Mouse (Mus musculus) right cerebral cortex, postnatal 36 days (tissue): Measurements from ENCODE around the gene Pigk.
A peak's percentile ranks its signal among the peaks of the same experiment; 100 is the strongest.

Experiments
- DNase-seq, 2 experiments: peaks; one replicate each; pipeline ENCODE4 v3.0.0; 2022; ENCODE audit warnings: low spot score in 2 of 2, mixed read lengths in 1 of 2

Gene Pigk

DNA sequence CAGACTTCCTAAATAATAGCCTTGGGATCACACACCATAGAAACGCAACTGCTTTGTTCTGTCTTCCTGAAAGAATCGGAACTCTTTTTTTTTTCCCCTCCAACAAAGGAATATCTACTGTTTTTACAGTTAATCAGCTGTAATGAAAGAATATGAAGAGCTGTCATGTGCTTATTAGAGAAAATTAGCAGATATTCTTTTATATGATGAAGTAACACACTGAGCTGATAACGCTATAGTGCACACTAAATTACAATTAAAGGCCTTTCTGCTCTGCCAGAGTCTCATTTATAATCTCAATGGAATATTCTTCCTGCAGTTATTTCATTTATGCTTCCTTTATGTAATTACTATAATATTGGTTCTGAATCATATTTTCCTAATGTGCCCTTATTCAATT is 128.7 kb downstream of the Pigk start:
- DNase-seq: no peak

DNA sequence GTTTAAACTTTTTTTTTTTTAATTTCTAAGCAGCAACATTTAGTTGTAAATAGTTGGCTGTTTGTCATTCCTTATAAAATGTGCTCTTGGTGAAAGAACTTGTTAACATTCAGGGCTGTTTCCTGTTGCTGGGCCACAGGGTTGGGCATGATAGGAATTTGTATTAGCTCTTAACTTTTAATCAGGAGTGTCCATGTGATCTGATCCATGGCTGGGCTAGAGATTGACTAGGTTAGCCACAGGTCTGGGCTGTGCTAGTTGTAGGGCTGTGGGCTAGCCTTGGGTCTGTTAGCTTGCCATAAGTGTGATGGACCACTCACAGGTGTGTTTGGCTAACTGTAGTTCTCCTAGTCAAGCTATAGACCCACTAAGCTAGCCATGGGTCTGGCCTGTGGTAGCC is 130.0 kb downstream of the Pigk start:
- no peak for DNase-seq

DNA sequence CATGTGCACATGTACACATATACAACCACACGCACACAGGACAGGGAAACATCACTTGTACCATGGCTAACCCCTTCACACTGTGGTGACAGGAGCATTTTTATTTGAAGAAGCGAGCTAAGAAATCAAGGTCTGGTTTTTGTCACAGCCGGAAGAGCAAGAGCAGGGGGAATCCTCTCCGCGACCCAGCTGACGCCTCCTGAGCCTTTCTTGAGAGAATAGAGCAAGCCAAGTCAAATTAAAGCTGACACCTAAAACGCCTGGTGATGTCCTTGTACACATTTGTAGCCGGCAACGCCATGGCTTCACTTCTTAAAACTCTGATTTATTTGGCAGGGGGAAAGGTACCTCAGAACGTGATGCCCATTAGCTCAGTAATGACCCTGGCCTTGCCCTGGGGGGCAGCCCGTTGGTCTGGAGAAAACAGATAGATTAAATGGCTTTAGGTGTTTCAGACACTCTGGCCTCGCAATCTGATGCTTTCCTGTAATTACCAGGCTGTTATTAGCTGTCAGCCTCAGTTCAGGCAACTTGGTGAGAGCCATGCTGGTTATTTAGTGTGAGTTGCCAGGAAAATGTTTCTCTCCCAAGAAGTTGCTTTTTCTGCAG is 141.2 kb downstream of the Pigk start:
- DNase-seq: no peak

DNA sequence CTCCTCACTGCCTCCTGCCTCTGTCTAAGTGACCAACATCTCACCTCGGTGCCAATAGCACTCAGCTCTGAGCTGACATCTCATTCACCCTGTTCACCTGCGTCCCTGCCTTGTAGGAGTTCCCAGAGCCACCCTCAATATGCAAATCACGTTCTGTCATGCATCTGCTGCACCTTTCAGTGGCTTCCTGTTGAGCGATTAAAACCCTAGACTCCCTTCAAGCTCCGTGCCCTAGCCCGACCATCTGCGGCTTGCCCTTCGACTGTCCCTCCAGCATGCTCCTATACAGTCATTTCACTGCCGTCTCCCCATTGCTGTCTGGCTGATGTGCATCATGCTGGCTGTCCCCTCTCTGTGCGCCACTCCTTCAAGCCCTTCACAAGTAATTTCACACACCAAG is 142.2 kb downstream of the Pigk start:
- DNase-seq: no peak

DNA sequence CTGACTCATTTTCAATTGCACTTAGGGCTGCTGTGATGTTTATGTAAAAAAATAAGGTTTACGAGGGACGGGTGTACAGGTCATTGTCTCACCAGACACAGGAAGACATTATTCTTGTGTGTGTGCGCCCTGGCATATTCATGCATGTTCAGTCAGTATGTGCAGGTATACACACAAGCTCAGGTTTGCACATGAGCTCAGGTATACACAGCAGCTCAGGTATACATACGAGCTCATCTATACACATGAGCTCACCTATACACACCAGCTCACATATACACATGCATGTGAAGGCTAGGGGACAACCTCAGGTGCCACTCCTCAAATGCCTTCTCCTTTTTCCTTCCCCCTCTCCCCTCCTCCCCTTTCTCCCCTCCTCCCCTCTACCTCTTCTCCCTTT is 147.6 kb downstream of the Pigk start:
- no peak for DNase-seq

DNA sequence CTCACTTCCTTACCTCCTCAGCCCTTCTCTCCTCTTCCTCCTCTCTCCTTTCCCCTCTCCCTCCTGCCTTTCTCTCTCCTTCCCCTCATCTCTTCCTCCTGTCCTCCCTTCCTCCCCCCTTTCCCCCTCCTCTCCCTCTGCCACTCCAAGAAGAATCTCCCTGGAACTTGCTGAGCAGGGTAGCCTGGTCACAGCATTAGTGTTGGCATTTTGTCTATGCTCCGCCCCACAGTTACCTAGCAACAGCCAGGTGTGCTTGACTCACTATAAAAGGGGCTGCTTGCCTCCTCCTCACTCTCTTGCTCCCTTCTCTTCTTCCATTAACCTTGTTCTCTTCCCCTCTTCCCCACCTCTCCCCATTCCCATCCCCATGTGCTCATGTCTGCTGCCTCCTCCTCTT is 148.1 kb downstream of the Pigk start:
- no peak for DNase-seq

DNA sequence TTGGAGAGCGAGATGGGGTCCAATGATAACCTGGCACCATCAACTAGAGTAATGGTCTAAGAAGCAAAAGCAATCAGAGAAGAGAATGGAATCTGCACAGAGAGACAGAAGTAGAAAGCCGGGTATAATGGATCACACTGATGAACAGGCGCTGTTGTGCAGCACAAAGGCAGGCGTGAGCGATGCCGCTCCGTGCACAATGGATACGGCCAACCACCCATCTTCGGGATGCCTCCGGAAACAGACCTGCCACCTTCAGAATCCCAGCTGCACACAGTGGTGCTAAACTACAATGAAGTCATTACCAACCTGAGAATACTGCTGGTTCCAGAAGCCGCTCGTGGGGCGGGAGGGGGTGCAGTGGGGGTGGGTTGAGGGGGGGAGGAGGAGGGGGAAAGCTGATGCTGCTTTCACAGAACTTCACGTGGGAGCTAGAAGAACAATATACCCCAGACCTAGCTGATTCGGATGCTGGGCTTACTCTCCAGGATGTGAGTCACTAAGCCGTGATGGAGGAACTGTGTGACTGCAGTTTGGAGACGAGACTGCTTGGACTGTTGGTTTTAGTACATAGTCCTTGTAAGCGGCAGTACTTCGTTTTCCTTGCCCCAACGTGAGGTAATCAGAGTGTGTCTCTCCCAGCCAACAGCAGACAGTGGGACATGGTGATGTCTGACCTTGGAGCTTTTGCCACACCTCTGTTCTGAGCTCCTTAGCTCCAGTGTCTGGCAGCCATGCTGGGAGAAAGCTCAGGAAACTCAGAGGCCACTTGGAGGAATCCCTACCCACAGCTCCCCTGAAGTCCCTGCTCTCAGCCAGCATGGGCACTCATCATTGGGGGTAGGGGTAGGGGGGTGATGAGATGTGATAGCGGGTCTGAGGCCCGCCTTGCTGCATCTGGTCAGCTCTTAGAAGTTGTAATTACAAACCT is 152.4 kb downstream of the Pigk start:
- DNase-seq: no peak

DNA sequence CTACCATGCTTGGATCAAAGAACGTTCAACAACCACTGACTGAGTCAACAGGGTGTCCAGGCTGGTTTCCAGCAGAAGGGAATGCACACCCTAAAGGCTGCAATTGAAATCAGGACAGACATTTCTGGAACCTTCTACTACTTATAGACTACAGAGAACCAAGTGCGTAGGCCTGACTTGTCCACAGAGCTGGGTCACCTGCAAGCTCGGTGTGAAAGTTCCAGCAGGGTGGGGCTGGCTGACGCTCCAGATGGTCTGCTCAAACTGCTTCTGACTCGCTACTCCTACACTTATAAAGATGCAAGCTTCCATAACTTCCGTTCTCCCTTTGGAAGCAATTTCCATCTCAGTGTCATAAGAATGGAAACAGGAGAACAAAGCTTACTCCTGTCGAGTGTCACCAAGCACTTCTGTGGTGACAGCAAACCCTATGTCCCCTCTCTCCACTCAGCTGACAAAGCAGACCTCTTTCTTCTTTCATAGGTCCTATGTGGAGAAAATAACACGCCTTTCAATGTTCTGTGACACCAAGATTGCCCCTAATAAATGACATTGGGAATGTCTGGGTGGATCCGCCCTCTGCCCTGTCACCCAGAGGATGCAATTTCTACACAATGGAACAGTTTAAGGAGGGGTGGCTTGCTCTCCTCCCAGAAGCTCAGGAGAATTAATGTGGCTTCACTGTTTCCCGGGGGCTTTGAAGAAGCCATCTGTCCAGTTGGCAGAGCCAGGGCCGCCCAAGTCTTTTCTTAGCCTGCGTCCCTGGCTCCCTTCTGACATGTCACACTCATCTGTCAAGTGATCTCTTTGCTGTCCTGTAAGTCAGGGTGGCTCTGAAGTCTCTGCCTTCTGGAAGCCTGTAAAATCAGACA is 154.0 kb downstream of the Pigk start:
- DNase-seq: peak in 1 of 2 experiments; percentile 61

DNA sequence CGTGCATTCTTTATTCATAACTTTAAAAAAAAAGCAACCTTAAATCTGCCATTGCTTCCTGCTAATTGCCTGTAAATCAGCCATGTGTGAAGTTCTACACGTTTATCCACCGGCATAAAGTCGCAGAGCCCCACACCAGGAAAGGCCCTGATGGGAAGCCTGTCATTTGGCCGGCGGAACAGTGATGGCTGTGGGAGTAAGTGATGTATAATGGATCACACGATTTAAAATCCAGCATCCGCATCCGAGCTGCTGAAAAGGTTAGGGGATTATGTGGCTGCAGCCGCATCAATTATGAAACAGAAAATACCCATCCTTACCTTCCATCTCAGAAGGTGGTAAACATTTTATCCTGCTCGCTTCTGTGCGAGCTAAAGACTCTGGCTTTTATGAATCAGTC is 158.2 kb downstream of the Pigk start:
- no peak for DNase-seq

DNA sequence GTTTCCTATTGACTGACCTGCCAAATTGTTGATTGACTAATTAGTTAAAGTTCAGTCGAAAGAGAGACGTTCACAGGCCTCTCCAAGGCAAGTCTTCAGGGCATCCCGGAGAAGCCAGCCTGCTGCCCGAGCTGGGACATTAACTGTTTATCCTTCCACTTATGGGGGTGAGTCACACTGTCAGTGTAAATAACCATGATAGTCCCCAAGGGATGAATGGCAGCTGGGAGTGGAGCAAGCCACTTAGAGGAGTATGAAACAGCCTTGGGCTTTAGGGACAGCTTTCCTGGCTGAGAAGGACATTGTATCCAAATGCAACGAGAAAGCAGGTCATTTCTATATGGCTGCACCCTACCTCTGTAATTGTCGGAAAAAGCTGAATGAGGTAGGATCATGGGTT is 158.7 kb downstream of the Pigk start:
- no peak for DNase-seq

DNA sequence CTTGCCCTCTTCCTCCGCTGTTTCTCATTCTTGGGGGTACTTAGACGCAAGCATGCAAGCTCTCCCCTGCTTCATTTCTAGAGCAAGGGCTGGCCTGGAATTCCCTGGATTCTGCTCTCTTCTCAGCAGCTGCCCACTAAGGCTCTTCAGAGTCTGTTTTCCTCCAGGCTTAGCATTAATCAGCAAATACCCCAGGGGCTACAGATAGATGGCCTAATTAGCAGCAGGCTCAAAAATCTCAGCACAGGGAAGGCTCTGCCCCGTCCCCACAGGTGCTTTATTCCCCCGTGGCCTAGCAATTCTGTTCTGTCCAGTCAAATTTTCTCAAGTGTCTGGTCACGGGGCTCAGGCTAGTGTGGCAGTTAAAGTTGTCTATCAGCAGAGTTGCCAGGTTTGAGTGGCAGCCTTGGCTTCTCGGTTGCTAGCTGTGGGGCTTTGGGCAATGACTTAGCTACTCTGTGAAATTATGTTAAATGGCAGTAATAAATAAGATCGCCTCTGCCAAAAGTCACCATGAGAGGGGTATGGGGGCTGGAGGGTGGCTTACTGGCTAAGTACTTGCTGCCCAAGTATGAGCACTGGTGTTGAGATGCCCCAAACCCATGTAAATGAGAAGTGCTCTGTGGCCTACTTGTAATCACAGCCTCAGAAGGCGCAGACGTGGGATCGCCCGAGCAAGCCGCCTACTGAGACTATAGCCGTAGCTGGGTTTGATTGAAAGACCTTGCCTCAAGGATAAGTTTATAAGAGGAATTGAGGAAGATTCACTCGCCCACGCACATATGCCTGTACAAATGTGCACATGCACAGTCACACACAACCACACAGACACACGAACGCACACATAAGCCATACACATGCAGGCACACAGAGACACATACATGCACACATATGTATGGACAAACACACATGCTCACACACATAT is 160.8 kb downstream of the Pigk start:
- DNase-seq: peak; percentile 28 to 42

DNA sequence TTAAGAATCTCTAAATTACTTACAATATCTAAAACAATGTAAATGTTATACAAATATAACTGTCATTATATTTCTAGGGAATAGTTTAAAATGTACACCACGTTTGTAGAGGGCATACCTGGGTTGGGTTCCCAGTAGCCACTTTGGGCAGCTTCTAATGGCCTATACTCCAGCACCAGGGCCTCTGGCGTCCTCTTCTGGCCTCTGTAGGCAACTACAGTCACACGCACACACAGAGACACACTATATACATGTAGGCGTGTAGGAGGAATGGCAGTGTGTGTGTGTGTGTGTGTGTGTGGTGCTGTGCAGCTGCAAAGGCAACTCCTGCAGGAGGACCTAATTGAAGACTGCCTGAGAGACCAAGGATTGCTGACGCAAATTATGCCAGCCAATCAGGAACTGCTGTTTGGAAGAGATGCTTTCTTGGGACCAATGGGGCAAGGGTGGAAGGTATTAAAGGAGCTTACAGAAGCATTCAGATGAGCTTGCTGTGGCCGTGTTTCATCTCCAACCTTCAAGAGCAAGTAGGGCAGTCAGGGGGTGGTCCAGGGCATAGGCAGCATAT is 161.9 kb downstream of the Pigk start:
- DNase-seq: no peak

DNA sequence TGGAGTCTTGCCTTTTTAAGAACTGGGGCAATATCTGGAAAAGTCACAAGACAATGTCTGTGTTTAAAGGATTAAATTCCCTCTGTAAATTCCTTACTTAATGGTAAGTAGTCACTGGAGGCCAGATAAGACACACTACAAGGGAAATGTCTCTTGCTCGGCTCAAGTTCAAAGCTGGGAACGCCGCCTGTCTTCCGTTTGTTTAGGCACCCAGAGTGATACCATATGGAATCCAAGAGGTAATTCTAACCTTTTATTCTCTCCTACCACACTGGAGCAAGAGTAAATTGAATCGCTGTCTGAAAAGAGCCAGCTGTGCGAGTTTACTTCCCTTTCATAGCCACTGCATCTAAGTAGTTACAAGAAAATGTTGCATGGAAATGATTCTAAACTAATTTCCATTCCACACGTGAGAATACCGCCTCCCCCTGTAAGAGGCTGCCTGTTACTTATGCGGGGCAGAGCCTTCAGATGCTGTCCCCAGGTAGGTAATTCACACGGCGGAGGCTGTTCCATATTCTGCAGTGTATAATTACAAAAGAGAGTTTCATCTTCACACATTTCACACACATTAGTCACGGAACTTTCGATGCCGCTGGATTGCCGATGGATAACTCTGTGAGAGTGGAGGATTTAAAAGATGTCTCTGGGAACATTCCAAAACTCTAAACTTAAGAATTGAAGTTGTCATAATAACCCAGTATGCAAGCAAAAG is 166.4 kb downstream of the Pigk start:
- DNase-seq: peak; percentile 26 to 46

DNA sequence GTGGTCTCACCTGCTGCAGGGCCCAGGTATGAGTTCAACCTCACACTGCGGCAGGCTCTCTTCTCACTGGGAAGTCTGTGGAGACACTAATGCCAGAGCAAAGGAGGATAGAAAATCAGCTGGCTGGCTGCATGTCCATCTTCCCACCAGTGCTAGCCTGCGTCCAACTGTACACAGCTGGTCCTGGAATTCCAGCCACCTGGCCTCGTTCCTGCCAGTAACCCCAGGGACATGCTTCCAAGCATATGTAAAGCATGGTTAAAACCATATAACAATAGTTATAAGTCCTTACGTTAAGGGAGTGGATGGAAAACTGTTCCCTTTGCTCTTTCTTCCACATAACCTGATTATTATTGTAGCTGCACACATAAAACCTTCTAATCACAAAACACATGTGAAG is 167.8 kb downstream of the Pigk start:
- DNase-seq: no peak

DNA sequence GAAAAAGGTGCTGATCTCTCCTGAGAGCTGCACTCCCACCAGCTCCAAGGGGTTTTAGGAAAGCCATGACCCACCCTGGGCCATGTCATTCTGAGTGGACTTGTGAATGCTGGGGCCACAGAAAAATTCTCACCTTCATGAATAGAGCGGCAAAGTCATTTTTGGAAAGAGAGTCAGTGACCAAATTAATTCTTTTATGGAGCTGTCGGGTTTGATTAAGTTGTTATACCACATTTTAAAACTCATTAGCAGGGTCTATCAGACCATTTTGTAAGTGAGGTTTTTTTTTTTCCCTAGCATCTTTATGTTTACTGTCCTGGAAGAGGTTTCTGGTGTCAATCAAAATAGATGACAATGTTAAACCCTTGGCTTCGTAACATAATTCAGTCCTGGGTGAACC is 169.7 kb downstream of the Pigk start:
- DNase-seq: no peak

DNA sequence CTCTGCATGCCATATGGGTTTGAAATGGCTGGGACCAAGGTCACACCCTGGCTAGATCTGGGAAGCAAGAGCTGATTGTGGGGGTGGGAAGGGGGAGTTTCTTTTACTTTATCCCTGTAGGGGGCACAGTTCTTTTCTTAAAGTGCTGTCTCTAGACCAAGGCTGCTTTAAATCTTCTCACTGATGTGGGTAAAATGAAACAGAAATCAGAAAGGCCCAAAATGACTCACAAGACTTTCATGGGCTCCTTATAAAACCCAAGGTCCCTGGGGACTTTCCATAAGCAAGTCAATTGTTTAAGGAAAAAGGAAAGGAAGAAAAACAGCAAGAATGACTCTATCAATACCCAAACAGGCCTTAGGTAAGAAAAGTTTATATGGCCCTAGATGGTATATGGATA is 172.8 kb downstream of the Pigk start:
- DNase-seq: no peak

DNA sequence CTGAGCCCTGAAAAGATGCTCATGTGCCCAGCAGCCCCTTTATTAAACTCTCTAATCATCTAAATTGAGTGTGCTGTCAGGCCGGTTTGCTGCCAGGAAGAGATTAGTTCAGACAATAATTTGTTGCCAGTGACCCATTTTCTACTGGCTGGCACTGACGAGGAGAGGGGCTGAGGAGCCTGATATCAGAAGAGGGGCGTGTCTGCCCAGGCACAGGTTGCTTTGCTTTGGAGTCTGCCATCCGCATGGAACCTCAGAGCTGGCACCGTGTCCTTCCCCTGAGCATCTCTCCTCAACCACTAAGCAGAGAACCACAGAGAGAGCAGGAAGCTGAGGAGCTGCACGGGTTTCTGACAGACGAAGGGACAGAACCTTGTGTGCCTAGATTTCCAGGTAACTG is 174.2 kb downstream of the Pigk start:
- no peak for DNase-seq

DNA sequence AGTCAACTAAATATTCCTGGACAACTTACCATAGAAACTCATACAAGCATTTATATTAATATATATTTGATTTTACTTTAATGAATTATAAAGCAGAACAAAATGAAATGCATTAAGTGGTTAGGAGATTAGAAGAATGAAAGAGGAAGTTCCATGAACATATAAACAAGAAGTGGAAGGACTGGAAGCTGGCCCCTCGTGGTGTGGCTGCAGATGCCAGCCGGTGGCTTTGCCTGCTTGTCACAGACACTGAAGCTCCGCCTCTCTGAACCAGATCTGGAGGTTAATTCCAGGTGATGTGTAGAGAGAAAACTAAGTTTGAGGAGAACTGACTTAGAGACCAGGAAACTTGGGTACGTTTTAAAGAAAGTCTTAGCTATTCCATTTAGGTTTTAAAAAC is 181.0 kb downstream of the Pigk start:
- DNase-seq: no peak

DNA sequence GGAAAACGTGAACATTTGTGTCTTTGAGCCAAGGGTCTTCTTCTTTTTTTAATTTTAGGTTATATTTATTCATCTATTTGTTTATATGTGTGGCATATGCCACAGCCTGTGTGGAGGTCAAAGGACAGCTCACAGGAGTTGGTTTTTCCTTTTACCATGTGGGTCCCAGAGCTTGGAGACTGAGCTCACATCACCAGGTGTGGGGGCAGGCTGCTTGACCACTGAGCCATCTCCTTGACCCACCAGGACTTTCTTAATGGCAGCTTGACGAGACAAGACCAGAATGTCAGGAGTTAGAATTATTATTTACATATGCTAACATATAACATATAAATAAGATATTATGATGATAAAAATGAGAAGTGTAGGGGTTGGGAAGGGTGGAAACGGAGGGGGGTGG is 182.2 kb downstream of the Pigk start:
- no peak for DNase-seq

DNA sequence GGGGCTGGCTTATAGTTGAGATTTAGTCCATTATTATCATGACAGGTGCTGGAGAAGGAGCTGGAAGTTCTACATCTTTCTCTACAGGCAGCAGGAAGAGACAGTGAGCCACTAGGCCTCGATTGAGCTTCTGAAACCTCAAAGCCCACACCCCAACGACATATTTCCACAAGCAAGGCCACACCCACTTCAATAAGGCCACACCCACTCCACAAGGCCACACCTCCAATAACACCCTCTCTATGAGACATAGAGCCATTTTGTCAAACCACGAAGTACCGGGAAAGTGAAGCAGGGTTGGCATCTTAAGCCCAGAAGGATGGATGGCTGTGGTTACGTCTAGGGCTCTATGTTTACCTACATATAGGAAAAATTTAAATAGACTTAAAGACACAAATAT is 183.3 kb downstream of the Pigk start:
- no peak for DNase-seq
